Mouse (Mus musculus): Measurements from ENCODE around the gene Abtb2. TPM values are rescaled to one million over a fixed set of nuclear protein-coding genes. Genes with fewer than 3 reads are reported as not detected.

The Abtb2 gene
- total RNA-seq, 2 experiments from 2014 or later = 33.4 to 51.6 TPM

- DNase-seq = peak; percentile 53 to 56
Measured at GRCm38 (mm10) chr2:103583316-103583715, 17.2 kb downstream of the Abtb2 start.

GRCm38 (mm10) chr2:103584093-103584492 is 18.0 kb downstream of the Abtb2 start:
- no peak for DNase-seq

- no peak for DNase-seq
Measured at GRCm38 (mm10) chr2:103586423-103586822, 20.3 kb downstream of the Abtb2 start.

- peak in 1 of 2 experiments; percentile 39 for DNase-seq
Measured at GRCm38 (mm10) chr2:103588776-103589175, 22.7 kb downstream of the Abtb2 start.

- no peak for DNase-seq
Measured at GRCm38 (mm10) chr2:103589400-103589799, 23.3 kb downstream of the Abtb2 start.

- DNase-seq = no peak
Measured at GRCm38 (mm10) chr2:103590645-103591044, 24.5 kb downstream of the Abtb2 start.

GRCm38 (mm10) chr2:103591742-103592590 is 25.9 kb downstream of the Abtb2 start:
- no peak for DNase-seq

GRCm38 (mm10) chr2:103592591-103592929 is 26.4 kb downstream of the Abtb2 start:
- DNase-seq = no peak

- no peak for DNase-seq
Measured at GRCm38 (mm10) chr2:103594592-103595011, 28.5 kb downstream of the Abtb2 start.

- DNase-seq = no peak
Measured at GRCm38 (mm10) chr2:103595028-103595651, 29.0 kb downstream of the Abtb2 start.

GRCm38 (mm10) chr2:103599296-103599695 is 33.2 kb downstream of the Abtb2 start:
- DNase-seq = no peak

- DNase-seq = peak; percentile 20 to 24
Measured at GRCm38 (mm10) chr2:103600165-103600891, 34.2 kb downstream of the Abtb2 start.

GRCm38 (mm10) chr2:103601126-103601525 is 35.0 kb downstream of the Abtb2 start:
- DNase-seq = no peak

GRCm38 (mm10) chr2:103601531-103601930 is 35.4 kb downstream of the Abtb2 start:
- DNase-seq = no peak

GRCm38 (mm10) chr2:103603209-103603608 is 37.1 kb downstream of the Abtb2 start:
- no peak for DNase-seq

GRCm38 (mm10) chr2:103603869-103604268 is 37.8 kb downstream of the Abtb2 start:
- no peak for DNase-seq

- DNase-seq = no peak
Measured at GRCm38 (mm10) chr2:103605805-103606498, 39.8 kb downstream of the Abtb2 start.

- no peak for DNase-seq
Measured at GRCm38 (mm10) chr2:103607926-103608325, 41.8 kb downstream of the Abtb2 start.

GRCm38 (mm10) chr2:103608947-103609346 is 42.8 kb downstream of the Abtb2 start:
- DNase-seq = no peak

GRCm38 (mm10) chr2:103609499-103609898 is 43.4 kb downstream of the Abtb2 start:
- DNase-seq = peak in 1 of 2 experiments; percentile 24

GRCm38 (mm10) chr2:103610831-103611535 is 44.9 kb downstream of the Abtb2 start:
- DNase-seq = no peak

- no peak for DNase-seq
Measured at GRCm38 (mm10) chr2:103613865-103614264, 47.8 kb downstream of the Abtb2 start.
